Mouse (Mus musculus) heart, postnatal 4 days (tissue): ENCODE data around the gene Cks1b. TPM values are rescaled to one million over a fixed set of nuclear protein-coding genes. Genes with fewer than 3 reads are reported as not detected.

Experiments
- DNase-seq: peaks from one replicate; pipeline ENCODE4 v3.0.0; 2021
- total RNA-seq, 2 experiments: library from RNA; stranded (reverse); gene quantifications; 2 replicates each; pipeline ENCODE4 v1.2.3; 2021

Gene Cks1b
- total RNA-seq, 2 experiments from 2014 or later, result 62.8 to 64.3 TPM

DNA sequence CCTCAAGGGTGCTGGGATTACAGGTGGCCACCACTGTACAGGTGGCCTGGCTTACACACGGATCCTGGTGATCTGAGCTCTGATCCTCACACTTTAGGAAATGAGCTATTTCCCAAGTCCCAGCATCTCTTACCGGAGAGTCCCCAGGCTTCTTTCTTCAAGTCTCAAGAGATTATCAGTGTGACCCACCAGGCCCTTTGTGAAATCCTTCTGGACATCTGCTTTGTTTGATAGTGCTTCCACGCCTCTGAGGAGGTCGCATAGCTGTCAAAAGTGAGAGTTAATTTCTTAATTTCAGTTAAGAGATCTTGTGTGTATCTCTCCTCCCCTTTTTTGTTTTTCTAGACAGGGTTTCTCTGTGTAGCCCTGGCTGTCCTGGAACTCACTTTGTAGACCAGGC is 7.7 kb upstream of the Cks1b start:
- no peak for DNase-seq

DNA sequence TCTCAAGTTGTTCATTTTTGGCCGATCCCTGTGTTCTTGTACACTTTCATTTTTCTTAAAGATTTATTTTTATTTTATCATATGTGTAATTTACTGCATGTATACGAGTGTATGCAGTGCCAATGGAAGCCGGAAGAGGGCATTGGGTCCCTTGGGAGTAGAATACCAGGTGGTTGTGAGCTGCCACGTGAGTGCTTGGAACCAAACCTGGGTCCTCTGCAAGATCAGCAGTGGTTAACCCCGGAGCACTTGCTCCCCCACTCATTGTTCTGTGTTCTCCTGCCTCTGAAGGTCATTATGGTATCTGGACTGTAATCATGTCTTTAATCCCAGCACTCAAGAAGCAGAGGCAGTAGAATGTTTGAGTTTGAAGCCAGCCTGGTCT is 7.0 kb upstream of the Cks1b start:
- no peak for DNase-seq

DNA sequence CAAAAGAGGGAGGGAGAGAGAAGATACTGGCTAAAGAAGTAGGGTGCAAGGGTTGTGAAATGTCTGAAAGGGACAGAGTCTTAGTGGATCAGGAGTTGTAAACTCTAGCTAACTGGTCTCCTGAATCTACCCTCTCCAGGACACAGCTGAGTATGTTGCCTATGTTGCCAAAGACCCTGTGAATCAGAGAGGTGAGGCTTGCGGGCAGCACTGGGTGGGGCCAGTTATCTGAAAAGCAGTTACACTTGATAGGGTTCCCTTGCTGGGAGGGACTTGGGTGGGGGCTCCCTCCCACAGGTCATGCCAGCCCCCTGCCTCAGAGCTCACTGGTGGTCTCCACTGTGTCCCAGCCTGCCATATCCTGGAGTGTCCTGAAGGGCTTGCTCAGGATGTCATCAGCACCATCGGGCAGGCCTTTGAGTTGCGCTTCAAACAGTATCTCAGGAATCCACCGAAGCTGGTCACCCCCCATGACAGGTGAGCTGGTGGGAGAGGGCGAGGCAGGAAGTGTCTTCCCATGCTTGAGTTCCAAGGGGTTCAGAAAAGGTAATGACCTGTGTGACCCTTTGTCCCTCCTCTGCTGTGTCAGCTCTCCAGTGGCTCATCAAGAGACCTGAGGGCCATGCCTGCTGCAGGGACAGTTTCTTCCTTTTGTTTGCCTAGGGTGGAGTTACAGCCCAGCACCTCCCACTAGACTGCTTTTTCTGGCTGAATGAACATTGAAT is 6.4 kb upstream of the Cks1b start:
- no peak for DNase-seq

DNA sequence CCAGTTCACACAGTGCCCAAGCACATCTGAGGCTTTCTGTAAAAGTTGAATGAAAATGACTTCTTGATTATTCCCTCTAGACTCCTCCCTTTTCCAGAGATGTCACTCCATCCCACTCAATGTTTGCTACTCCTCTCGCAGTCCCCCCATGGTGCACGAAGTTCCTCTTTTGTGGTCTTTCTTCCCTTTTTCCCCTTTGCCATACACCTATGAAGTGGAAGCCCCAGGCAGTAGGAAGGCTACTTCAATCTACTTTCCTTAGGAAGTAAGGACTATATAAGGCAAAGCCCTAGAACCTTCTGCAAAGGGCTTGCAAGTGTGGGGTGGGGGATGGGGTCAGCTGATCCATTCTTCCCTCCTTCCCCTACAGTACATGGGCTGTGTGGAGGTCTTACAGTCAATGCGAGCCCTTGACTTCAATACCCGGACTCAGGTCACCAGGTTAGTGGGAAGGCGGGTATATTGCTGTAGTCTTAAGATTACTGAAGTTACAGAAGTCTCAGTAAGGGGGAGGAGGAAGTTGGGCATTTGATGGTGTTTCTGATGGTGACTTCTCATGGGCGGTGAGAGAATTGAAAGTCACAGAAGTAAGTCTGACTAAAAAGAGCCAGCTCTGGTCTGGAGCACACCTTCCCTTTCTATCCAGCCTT is 4.5 kb upstream of the Cks1b start:
- DNase-seq, result no peak

DNA sequence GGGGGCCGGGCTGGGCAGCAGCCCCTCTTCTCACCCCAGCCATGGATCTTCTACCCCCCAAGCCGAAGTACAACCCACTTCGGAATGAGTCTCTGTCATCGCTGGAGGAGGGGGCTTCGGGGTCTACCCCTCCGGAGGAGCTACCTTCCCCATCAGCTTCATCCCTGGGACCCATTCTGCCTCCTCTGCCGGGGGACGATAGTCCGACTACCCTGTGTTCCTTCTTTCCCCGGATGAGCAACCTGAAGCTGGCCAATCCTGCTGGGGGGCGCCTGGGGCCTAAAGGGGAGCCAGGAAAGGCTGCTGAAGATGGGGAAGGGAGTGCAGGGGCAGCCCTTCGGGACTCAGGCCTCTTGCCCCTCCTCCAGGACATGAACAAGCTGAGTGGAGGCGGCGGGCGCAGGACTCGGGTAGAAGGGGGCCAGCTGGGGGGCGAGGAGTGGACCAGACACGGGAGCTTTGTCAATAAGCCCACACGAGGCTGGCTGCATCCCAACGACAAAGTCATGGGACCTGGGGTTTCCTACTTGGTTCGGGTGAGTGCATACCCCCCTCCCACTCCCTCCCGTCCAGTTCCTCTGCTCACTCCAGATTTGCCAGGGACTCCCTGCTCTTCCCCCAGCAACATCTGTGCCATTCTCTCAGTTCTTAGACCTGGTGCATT is 3.8 kb upstream of the Cks1b start:
- DNase-seq, result peak; percentile 47

DNA sequence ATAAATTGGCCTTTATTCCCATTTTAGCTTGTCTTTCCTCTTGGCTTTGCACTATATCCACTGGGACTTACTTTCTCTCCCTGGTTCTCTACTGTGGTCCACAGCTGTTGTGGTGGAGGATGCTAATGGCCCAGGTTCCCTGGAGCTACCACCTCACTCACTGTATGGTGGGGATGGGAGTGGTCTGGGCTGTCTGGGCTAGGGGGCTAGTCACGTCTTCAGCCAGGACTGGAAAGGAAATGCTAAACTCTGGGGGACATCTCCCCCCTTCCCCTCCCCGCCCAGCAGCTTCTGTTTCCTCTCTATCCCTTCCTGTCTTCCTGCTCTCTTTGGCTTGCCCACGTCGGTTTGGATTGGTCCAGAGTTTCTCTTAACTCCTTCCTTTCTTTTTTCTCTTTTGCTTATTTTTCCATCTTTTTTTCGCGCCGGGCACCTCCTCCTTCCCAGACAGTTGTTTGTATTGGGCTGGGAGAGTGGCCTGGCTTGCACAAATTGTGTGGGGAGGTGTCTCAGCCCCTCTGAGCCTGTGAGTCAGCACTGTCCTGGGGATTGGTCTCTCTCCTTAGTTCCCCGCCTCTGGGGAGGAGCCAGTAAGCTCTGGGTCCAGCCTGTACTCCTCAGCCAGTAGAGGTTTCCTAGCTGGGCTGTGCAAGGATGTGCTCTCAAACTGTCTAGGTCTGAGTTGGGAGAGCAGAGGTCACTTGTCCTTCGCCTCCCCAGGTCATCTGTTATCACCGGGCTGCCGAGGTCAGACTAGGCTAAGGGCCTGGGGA is 3.0 kb upstream of the Cks1b start:
- DNase-seq, result peak; percentile 85

DNA sequence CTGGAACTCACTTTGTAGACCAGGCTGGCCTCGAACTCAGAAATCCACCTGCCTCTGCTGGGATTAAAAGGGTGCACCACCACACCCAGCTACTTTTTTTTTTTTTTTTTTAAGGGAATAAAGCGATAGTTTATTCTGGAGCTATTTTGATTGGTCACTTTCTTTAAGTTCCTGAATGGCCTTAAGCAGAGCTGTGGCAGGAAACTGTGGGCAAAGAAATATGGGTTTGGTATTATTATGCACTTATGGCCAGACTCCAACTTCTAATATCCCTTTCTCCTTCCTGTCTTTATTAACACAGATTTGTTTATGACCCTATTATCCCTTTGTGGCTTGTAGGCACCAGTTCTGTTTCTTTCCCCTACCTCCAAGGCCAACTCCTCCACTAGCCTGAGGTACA is 2.2 kb upstream of the Cks1b start:
- no peak for DNase-seq

DNA sequence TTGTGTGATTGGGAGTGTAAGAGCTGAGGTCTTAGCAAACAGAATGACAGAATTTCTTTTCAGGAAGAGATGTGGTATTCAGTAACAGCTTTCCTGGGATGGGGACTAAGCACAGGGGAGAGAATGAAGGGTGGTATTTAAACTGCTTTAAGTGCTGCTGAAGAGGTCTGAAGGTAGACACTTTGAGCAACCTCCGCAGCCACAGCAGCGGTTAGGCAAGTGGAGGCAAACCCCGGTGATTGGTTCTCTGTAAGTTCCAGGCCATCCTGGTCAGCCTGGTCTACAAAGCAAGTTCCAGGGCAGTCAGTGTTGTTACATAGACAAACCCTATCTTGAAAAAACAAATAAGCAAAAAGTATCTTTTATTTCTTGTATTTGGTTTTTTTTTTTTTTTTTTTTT is 1.8 kb upstream of the Cks1b start:
- no peak for DNase-seq

DNA sequence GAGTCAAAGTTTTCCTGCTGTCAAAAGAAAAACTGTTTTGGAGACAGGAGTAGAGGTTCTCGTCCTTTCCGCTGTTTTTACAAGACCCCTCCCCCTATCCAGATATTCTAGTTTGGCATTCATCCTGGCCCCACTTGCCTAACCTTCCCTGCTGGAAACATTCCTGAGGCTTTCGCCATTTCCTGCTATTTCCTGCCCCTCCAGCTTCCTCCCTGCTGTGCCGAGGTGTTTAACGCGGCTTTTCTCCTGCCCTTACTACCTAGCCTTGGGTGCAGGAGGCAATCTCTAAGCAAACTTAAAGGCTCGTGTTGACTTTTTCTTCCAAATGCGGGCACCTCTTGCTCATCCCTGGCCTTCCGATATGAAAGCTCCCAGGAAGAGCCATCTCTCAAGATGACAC is 1.4 kb upstream of the Cks1b start:
- DNase-seq, result peak; percentile 71

DNA sequence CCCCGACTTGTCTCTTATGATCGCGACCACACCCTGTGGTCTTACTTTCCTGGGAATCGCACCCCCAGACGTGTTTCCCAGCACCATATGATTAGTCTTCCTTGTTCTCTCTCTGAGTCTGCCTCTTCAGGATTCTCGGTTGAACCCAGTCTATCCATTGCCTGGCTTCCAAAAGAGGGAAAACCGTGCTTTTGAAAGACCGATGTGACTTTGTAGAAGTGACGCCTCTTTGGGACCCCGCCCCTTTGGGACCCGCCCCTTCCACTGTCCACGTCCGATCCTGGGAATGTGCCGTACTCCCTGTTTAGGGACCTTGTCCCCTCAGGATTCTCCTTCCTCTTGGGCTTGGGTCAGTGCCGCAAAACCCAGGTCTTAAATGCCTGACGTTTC is 673 bp upstream of the Cks1b start:
- DNase-seq, result peak; percentile 88

DNA sequence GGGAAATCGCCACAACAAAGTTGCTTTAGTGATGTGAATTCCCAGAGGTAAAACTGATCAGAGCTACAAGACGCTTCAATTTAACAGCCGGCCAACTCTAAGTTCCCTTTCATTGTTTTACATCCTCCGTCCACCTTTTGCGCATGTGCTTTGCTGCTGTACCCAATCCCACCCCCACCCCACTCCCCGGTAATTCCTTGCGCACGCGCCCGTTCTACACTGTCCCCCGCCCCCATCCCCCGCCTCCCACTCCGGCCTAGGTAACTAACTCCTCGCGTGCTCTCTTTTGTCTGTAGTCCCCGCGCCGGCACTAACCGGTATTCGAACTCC is 378 bp downstream of the Cks1b start:
- no peak for DNase-seq

DNA sequence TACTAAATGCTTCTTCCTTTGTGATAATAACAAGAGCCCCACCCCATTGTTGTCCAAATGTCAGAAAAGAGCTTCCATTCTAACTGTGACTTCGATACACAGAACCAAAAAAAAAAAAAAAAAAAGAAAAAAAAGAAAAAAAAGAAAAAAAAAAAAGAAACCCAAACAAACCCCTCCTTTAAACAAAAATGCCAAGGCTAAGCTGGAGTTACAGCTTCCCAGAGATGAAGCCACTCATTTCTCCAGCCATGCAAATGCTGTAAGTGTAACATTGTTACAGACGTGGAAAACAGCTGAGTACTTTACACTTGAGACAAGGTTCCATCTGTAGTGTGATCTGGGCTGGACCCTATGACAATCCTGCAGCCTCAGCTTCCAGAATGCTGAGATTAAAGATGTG is 1.1 kb downstream of the Cks1b start:
- no peak for DNase-seq

DNA sequence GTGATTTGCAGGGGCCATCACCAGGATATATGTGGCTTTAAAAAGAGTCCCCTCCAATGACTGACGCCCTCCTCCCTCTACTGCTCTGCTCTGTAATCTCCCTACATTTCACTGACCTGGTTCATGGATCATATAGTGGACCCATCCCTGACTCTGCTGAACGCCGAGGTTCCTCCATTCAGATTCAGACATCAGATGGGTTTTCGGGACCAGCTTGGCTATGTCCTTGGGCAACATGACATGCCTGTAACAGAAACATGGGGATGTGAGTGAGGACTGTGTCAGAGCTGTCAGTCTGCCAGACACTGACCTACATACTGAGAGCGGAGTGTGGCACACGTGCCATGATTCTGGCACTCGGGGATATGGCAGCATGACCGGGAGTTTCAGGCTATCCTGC is 2.0 kb downstream of the Cks1b start:
- no peak for DNase-seq

DNA sequence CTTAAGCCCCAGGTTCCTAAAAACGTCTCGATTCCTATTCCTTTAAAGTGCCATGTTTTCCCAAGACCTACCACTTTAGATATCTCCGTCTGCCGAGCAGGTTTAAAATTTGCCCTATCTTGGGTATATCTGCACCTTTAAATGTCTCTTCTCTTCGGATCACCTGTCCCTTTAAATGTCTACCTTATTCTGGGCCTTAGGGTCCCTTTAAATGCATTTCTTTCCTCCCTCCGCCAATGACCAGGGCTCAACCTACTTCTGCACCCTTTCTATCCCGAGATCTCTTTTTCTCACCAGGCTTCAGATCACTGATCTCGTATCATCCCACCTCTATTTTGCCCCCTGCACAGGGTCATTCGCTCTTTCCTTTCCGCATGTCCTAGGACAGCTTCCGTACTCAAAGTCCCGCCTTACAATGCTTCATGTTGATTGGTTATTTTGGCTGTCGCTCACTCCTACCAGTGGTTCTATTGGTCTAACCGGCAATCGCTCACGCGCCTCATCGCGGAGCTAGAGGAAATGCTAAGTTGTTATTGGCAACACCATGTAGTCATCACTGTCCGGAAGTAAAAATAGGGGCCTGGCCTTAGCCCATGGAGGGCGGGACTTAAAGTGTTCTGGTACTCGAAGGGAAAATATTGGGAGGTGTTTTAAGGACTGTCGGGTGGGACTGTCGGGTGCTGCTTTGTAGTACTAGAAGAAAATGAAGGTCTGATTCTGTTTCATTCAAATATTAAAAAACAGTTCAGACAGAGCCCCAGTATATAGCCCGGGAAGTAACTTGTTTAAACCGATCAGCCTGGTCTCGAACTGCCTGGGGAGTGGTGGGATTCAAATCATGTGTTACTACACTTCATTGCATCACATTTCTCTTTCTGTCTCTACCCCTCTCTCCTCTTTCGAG is 6.4 kb downstream of the Cks1b start, which contains the start of gene Flad1:
Flad1 (minus strand) TSS at position 381 of the 904 bp plus-strand sequence.
- peak; percentile 100 for DNase-seq

DNA sequence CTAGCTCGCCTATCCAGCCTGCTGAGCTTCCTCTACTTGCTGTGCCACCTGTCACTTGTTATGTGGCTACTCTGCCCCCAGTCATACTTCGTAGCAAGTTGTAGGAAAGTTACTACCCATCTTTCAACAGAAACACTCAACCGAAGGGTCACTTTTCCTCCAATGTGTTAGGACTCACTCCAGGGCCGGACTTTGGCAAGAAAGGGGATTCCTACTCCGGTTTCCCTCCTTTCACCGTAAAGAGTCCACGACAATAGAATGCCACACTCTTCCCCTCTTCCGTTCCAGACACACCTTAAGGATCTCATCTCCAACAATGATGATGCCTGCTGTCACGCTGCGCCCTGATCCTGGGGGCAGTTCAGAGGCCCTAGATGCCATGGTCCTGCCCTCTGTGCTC is 7.3 kb downstream of the Cks1b start:
- no peak for DNase-seq

DNA sequence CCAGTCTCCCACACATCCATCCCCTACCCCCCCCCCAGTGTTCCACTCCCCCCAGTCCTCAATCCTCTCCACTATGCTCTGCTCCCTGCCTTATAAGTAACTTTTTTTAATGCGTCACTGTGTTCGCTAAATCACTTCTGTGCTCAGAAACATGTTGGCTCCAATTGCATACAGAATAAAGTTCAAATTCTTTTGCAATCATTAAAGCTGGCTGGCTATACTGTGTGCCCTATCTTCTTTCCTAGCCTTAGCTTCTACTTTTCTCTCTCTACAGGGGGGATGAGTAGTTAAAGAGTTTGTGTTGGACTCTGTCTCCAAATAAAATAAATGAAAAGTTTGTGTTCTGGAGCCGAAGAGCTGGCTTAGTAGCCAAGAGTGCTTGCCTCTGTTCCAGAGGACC is 8.5 kb downstream of the Cks1b start:
- no peak for DNase-seq

DNA sequence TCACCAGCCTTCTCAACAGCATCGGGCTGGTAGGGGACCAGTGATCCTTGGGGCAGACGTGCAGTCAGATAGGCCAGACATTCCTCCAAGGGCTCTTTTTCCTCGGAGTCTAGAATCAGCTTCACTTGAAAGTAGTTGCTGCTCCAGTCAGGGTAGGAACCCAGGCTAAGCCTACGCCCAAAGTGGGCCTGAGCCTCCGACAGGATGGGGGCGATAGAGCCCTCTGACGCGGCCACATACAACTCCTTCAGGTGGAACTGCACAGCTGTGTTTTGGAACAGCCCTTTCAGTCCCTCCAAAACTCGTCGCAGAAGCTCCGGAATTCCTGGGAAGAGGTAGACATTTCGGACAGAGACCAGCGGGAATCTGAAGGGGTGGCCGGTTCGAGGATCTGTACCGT is 9.7 kb downstream of the Cks1b start:
- no peak for DNase-seq

DNA sequence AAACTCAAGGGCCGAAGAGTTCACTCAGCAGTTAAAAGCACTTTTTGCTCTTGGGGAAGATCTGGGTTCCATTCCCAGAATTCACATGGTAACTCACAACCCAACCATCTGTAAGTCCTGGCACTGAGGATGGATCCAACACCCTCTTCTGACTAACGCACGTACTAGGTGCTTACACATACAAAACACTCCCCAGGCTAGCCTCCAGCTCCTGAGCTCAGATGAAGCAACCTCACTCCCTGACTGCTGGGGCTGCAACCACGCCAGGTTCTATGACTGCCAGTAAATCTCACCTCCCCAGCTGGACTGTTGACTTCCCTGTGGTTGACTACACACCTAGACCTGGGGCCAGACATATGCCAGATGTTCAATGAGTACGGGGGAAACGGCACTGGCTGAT is 11.3 kb downstream of the Cks1b start:
- DNase-seq, result no peak

DNA sequence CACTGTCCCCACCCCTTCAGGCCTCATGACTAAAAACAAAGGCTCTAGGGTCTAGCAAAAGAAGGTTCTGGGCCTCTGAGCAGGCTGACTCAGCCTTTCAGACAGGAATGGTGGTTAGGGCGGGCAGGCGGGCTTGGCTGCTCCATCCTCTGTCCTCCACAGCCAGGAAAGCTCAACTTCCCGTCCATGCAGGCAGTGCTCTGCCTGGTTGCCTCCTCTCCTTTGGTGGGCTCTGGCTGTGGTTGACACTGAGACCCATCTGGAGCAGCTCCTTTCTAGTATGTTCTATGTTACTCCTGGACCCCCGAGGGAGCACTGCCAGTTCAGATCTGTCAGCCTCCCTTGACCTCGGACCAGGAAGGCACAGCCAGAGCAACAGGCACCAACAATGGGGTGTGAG is 15.5 kb downstream of the Cks1b start, which contains the start of gene Lenep:
Lenep (minus strand) TSS at position 101 of the 400 bp plus-strand sequence.
- DNase-seq, result no peak

DNA sequence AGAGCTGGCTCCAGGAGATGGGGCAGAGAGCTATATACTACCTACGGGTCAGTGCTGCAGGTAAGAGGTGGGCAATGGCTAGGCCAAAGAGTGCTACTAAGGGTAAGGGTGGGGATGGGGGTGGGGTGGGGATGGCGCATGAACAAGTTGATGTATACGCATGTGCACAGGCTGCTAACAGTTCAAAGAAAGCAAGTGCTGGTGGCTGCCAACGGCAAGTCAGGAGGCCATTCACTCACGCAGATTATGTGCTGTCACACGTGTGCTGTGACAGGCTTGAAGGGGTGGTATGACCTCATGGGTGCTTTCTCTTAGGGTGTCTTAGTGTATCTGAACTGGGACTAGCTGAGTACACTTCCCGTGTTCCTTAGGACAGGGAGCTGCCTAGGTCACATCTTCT is 16.9 kb downstream of the Cks1b start:
- DNase-seq, result no peak

DNA sequence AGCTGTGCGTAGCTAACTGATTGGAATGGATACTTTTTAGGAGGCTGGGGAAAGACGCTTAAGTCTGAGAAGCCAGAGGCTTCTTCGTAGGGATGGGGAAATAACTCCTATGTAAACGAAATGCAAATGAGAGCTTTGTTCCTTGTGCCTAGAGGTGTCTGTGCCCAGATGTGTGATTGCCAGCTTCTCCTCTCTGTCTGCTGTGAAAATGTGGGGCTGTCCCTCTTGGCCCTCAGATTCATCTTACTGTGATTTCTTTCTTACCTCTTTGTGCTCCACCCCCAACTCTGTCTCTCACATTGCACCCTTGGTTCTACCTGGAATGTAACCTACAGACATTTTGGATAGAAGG is 21.6 kb downstream of the Cks1b start:
- no peak for DNase-seq
